Mouse (Mus musculus) frontal cortex, postnatal 10 days (tissue): ENCODE measurements around the gene Gm3278.
A peak's percentile ranks its signal among the peaks of the same experiment; 100 is the strongest.
"Not testable (repeated sequence)": the region's sequence is repeated elsewhere in the genome, so short reads cannot be mapped to it uniquely, and the experiment has no call there.

Experiments used
- DNase-seq, 2 experiments: peaks; one replicate each; pipeline ENCODE4 v3.0.0; 2022; ENCODE audit warnings: low spot score in 2 of 2, mixed read lengths in 1 of 2

The Gm3278 gene

GRCm38 (mm10) chr14:4892116-4892515 is at the start of gene Gm3278:
Gene Gm3278 (plus strand): TSS chr14:4892416.
- DNase-seq, result not testable (repeated sequence)

- peak in 1 of 2 experiments; percentile 7 for DNase-seq
Observed at GRCm38 (mm10) chr14:4855299-4855980, 36.8 kb upstream of the Gm3278 start, which contains the start of gene Gm3264. Gene Gm3264 (plus strand): TSS chr14:4855576.
